8 mouse cellular contexts compared by ENCODE assay signal in genomic region chr19:37177819-37178708, GRCm38 (mm10). TPM values are rescaled to one million over a fixed set of nuclear protein-coding genes. Genes with fewer than 3 reads are reported as not detected.
DNase-seq lines count a peak whose midpoint lies in the region; ATAC-seq and TF ChIP-seq lines count a peak whose summit lies in the region.

No protein-coding gene starts in this region.

- H3K4me1 ChIP-seq in hindbrain, embryonic 14.5 days (replicated peaks; ENCODE audit: control insufficient read depth, insufficient read depth, low read length) = peaks cover 27% of the 10 kb centered on the region

- H3K9ac ChIP-seq in hindbrain, embryonic 14.5 days = peak overlapping the region; percentile 58

- intact Hi-C loops in left cerebral cortex, adult 2 months (cut with DNase I) = loop anchor here (2.0 kb wide), 1 partner anchor 101 kb away; no protein-coding TSS in a partner anchor

- peak overlapping the region; percentile 99 for H3K4me2 ChIP-seq in hindbrain, embryonic 14.5 days (replicated peaks)

- no peak for TF ChIP-seq CTCF in left cerebral cortex, adult 2 months (IDR thresholded peaks at IDR 0.05)

- H3K4me3 ChIP-seq in hindbrain, embryonic 14.5 days (replicated peaks; ENCODE audit: low read length) = peak overlapping the region; percentile 84
- peak overlapping the region; percentile 83 for H3K4me3 ChIP-seq in left cerebral cortex, adult 2 months

- no peaks in the 10 kb centered on the region for H3K9me3 ChIP-seq in hindbrain, embryonic 14.5 days (ENCODE audit: control insufficient read depth, low read length)

- H3K27me3 ChIP-seq in hindbrain, embryonic 14.5 days (ENCODE audit: control insufficient read depth, insufficient read depth, low read length) = no peaks in the 10 kb centered on the region

- peak; percentile 85 for ATAC-seq in hindbrain, embryonic 14.5 days (ENCODE audit: low FRiP score)

- DNase-seq in adrenal gland, adult (ENCODE audit: inconsistent age in 2 of 2, low spot score in 1 of 2) = peak; percentile 77 to 91
- DNase-seq in adrenal gland, postnatal 4 days (ENCODE audit: low spot score in 2 of 2) = no peak
- peak; percentile 65 to 67 for DNase-seq in cerebellum, postnatal 36 days
- peak; percentile 27 to 48 for DNase-seq in frontal cortex, postnatal 14 days (ENCODE audit: low spot score in 2 of 2)
- DNase-seq in hindbrain, embryonic 14.5 days (ENCODE audit: low spot score) = peak; percentile 86
- DNase-seq in left cerebral cortex, adult 2 months (ENCODE audit: extremely low spot score in 1 of 2, low spot score in 2 of 2) = peak; percentile 50 to 59
- DNase-seq in lung, postnatal 4 days = peak; percentile 43 to 56
- DNase-seq in right cerebral cortex, postnatal 10 days (ENCODE audit: low spot score in 2 of 2) = peak; percentile 78 to 82

- no peaks in the 10 kb centered on the region for H3K36me3 ChIP-seq in hindbrain, embryonic 14.5 days (replicated peaks; ENCODE audit: control insufficient read depth, insufficient read depth)

- H3K27ac ChIP-seq in hindbrain, embryonic 14.5 days = peak overlapping the region; percentile 77
- H3K27ac ChIP-seq in left cerebral cortex, adult 2 months = peak overlapping the region; percentile 94

- 16% methylated on average over 17 of the region's 17 CpGs for WGBS in hindbrain, embryonic 14.5 days

RNA-seq across cellular contexts. Expression of gene March5, which starts 29.3 kb away (rescaled TPM):
- total RNA-seq in adrenal gland, postnatal 4 days (2021) = 10 to 100 TPM; 90.3 to 91.3 TPM
- 123 and 130 TPM in 2 replicates for polyA plus RNA-seq in hindbrain, embryonic 14.5 days (2014; fragmentation: Nextera tagmentation; extraction: Ambion mirVana)
- total RNA-seq in left cerebral cortex, adult 2 months (2021) = 10 to 100 TPM; 82.6 to 96.0 TPM

RNA-seq across cellular contexts. Expression of gene Cpeb3, which starts 30.3 kb away (rescaled TPM):
- 10 to 100 TPM; 20.4 to 20.6 TPM for total RNA-seq in adrenal gland, postnatal 4 days (2021)
- polyA plus RNA-seq in hindbrain, embryonic 14.5 days (2014; fragmentation: Nextera tagmentation; extraction: Ambion mirVana) = 10.8 and 11.5 TPM in 2 replicates
- 10 to 100 TPM; 87.0 to 96.0 TPM for total RNA-seq in left cerebral cortex, adult 2 months (2021)

Comparison
In these comparisons a context has a peak if more than half of its experiments do, and no peak if none do; other contexts are left out.
1. DNase-seq: peak in adrenal gland, adult (2 of 2), cerebellum, postnatal 36 days (2 of 2), frontal cortex, postnatal 14 days (2 of 2), hindbrain, embryonic 14.5 days (single experiment), left cerebral cortex, adult 2 months (2 of 2), lung, postnatal 4 days (2 of 2) and right cerebral cortex, postnatal 10 days (2 of 2); none in adrenal gland, postnatal 4 days (0 of 2).
2. RNA of gene Cpeb3, which starts 30.3 kb away (total RNA-seq): 87.0 to 96.0 TPM in left cerebral cortex, adult 2 months; 20.4 to 20.6 TPM in adrenal gland, postnatal 4 days; every median in the first group is over 4 times any median in the second.